Mouse (Mus musculus) 416B (cell line): Measurements from ENCODE around the gene Gm31571.
"Not testable (repeated sequence)": the region's sequence is repeated elsewhere in the genome, so short reads cannot be mapped to it uniquely, and the experiment has no call there.

Experiments used
- DNase-seq: peaks from one replicate; pipeline ENCODE4 v3.0.0; 2011; ENCODE audit warnings: low read depth

Gene Gm31571

GRCm38 (mm10) chrY:22051253-22051652, at the start of gene Gm31571:
Gene Gm31571 (minus strand): TSS chrY:22051353.
- not testable (repeated sequence) for DNase-seq
